Comparison of ENCODE assay signal across 9 mouse cellular contexts in the genomic region with DNA sequence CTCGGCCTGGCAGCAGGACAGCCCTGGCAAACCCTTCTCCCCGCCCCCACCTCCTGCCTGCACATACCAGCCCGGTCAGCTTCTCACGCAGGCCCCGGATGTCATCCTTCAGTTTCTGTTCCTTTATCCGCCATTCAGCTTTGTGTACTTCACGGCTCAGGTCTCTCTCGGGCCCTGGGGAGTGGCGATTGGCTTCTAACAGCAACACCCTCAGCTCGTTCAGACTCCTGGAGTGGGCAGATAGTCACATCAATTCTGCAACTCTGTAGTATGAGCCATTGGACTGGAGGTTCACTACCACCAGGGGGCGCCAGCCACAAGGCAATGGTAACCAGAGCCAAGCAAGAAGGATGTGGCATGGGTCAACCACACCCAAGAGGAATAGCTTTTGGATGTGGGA. TPM values are rescaled to one million over a fixed set of nuclear protein-coding genes. Genes with fewer than 3 reads are reported as not detected.
DNase-seq lines count a peak whose midpoint lies in the region; ATAC-seq and TF ChIP-seq lines count a peak whose summit lies in the region.
"Had no signal": no experiment of that assay in that cellular context is flagged by ENCODE, and none has a peak within 500 bp of the region (broad histone marks: within the 10 kb centered on the region; RNA-seq: fewer than 3 reads in every experiment).

No protein-coding gene starts in this region.

- peak; percentile 72 for ATAC-seq in megakaryocyte progenitor cell, adult 5-6 weeks (replicated peaks; ENCODE audit: poor library complexity)

- DNase-seq in R1 (ENCODE audit: low read depth, low spot score) = peak; percentile 91
- peak; percentile 95 to 98 for DNase-seq in cerebellum, postnatal 14 days
- peak; percentile 91 for DNase-seq in gastrocnemius, adult 2 months
- DNase-seq in hindlimb bud, embryonic 11.5 days (ENCODE audit: extremely low spot score, low read depth, low spot score) = peak; percentile 44
- DNase-seq in left cerebral cortex, adult 18-20 months (ENCODE audit: low spot score in 2 of 2) = peak; percentile 91 to 96
- peak; percentile 92 for DNase-seq in right cerebral cortex, postnatal 14 days
- DNase-seq in urinary bladder, postnatal 14 days (ENCODE audit: low spot score) = peak; percentile 89

- no peak overlapping the region for H3K27ac ChIP-seq in gastrocnemius, adult 2 months

- peak; percentile 98; the same call in 1 of the 2 replicates for TF ChIP-seq CTCF in gastrocnemius, adult 2 months (IDR thresholded peaks at IDR 0.05)

- H3K4me3 ChIP-seq in gastrocnemius, adult 2 months = no peak overlapping the region
- H3K4me3 ChIP-seq: myocyte had no signal

- intact Hi-C loops in gastrocnemius, adult 2 months (cut with DNase I) = loop anchor here (1.0 to 5.0 kb wide), 3 partner anchors 89 to 210 kb away; partner anchors contain the start of gene Lat2

RNA-seq across cellular contexts. Expression of gene Gtf2ird1, which starts 37.6 kb away (rescaled TPM):
- 10 to 100 TPM; 14.6 to 21.5 TPM for total RNA-seq in gastrocnemius, adult 2 months (2021)
- 10 to 100 TPM; 37.4 to 56.6 TPM for total RNA-seq in left cerebral cortex, adult 18-20 months (2021)
- total RNA-seq in megakaryocyte progenitor cell, adult 5-6 weeks (2015) = 21.9 and 28.4 TPM in 2 replicates
- total RNA-seq in megakaryocyte progenitor cell, adult 5-6 weeks (2017) = 14.5 and 18.2 TPM in 2 replicates

RNA-seq across cellular contexts. Expression of gene Clip2, which starts 58.1 kb away (rescaled TPM):
- 1 to 10 TPM; 3.0 to 4.2 TPM for total RNA-seq in gastrocnemius, adult 2 months (2021)
- 100 to 1,000 TPM; 116 to 119 TPM for total RNA-seq in left cerebral cortex, adult 18-20 months (2021)
- 2.1 and 2.2 TPM in 2 replicates for total RNA-seq in megakaryocyte progenitor cell, adult 5-6 weeks (2015)
- 4.0 and 17.6 TPM in 2 replicates for total RNA-seq in megakaryocyte progenitor cell, adult 5-6 weeks (2017)

Comparison
In these comparisons a context has a peak if more than half of its experiments do, and no peak if none do; other contexts are left out.
1. DNase-seq: peak in every context shown above with its lines; median percentile 96 in cerebellum, postnatal 14 days; 94 in left cerebral cortex, adult 18-20 months; 92 in right cerebral cortex, postnatal 14 days; 91 in R1; 91 in gastrocnemius, adult 2 months; 89 in urinary bladder, postnatal 14 days; 44 in hindlimb bud, embryonic 11.5 days.
2. RNA of gene Clip2, which starts 58.1 kb away (total RNA-seq): 116 to 119 TPM in left cerebral cortex, adult 18-20 months; 2.1 to 17.6 TPM in megakaryocyte progenitor cell, adult 5-6 weeks and 3.0 to 4.2 TPM in gastrocnemius, adult 2 months; every median in the first group is over 4 times any median in the second.